Mouse (Mus musculus): ENCODE data around the gene Gm42742. TPM values are rescaled to one million over a fixed set of nuclear protein-coding genes. Genes with fewer than 3 reads are reported as not detected.
A peak's percentile ranks its signal among the peaks of the same experiment; 100 is the strongest.

Gene Gm42742
- polyA plus RNA-seq, 1 experiment: 103 TPM

- Histone ChIP-seq H3K36me3 (ENCODE audit: control insufficient read depth, insufficient read depth, low read length) (peaks cover 7% of the 10 kb centered on the region; the same call in 1 of the 2 replicates), H3K4me1 (replicated peaks; ENCODE audit: control insufficient read depth, insufficient read depth, low read length) (peaks cover 74% of the 10 kb centered on the region), H3K4me3 (ENCODE audit: control insufficient read depth, insufficient read depth, low read length) (peak overlapping the region; percentile 31), H3K27me3 (ENCODE audit: control insufficient read depth, insufficient read depth, low read length) (no peaks in the 10 kb centered on the region), H3K27ac (ENCODE audit: control insufficient read depth, insufficient read depth, low read length) (peak overlapping the region; percentile 51)
- WGBS: 64% methylated on average over 5 of the region's 5 CpGs
- TF ChIP-seq CTCF (IDR thresholded peaks at IDR 0.05; ENCODE audit: borderline replicate concordance, control insufficient read depth, extremely low read depth, insufficient read depth, low read length, poor library complexity): no peak
- TF ChIP-seq POLR2A (IDR thresholded peaks at IDR 0.05; ENCODE audit: control insufficient read depth, extremely low read depth, insufficient read depth, low read length, poor library complexity): no peak
- no peak for DNase-seq
Observed at GRCm38 (mm10) chr7:127020491-127020890, 406 bp downstream of the Gm42742 start.

GRCm38 (mm10) chr7:127020031-127020430 is 866 bp downstream of the Gm42742 start:
- Histone ChIP-seq H3K4me3 (ENCODE audit: control insufficient read depth, insufficient read depth, low read length) (no peak overlapping the region), H3K27ac (ENCODE audit: control insufficient read depth, insufficient read depth, low read length) (no peak overlapping the region), H3K27me3 (ENCODE audit: control insufficient read depth, insufficient read depth, low read length) (no peaks in the 10 kb centered on the region), H3K36me3 (ENCODE audit: control insufficient read depth, insufficient read depth, low read length) (peaks cover 7% of the 10 kb centered on the region; the same call in 1 of the 2 replicates), H3K4me1 (replicated peaks; ENCODE audit: control insufficient read depth, insufficient read depth, low read length) (peaks cover 78% of the 10 kb centered on the region)
- WGBS: 80% methylated on average over 3 of the region's 3 CpGs
- no peak for DNase-seq
- TF ChIP-seq POLR2A (IDR thresholded peaks at IDR 0.05; ENCODE audit: control insufficient read depth, extremely low read depth, insufficient read depth, low read length, poor library complexity) (no peak), CTCF (IDR thresholded peaks at IDR 0.05; ENCODE audit: borderline replicate concordance, control insufficient read depth, extremely low read depth, insufficient read depth, low read length, poor library complexity) (no peak)

- H3K4me1 ChIP-seq (replicated peaks; ENCODE audit: control insufficient read depth, insufficient read depth, low read length): peaks cover 80% of the 10 kb centered on the region
- DNase-seq: no peak
- peaks cover 7% of the 10 kb centered on the region; the same call in 1 of the 2 replicates for H3K36me3 ChIP-seq (ENCODE audit: control insufficient read depth, insufficient read depth, low read length)
- 89% methylated on average over 14 of the region's 14 CpGs for WGBS
- no peak overlapping the region for H3K27ac ChIP-seq (ENCODE audit: control insufficient read depth, insufficient read depth, low read length)
- H3K27me3 ChIP-seq (ENCODE audit: control insufficient read depth, insufficient read depth, low read length): no peaks in the 10 kb centered on the region
- no peak overlapping the region for H3K4me3 ChIP-seq (ENCODE audit: control insufficient read depth, insufficient read depth, low read length)
- TF ChIP-seq CTCF (IDR thresholded peaks at IDR 0.05; ENCODE audit: borderline replicate concordance, control insufficient read depth, extremely low read depth, insufficient read depth, low read length, poor library complexity): no peak
- TF ChIP-seq POLR2A (IDR thresholded peaks at IDR 0.05; ENCODE audit: control insufficient read depth, extremely low read depth, insufficient read depth, low read length, poor library complexity): no peak
Observed at GRCm38 (mm10) chr7:127019306-127019960, 1.5 kb downstream of the Gm42742 start.

- TF ChIP-seq POLR2A (IDR thresholded peaks at IDR 0.05; ENCODE audit: control insufficient read depth, extremely low read depth, insufficient read depth, low read length, poor library complexity) (no peak), CTCF (IDR thresholded peaks at IDR 0.05; ENCODE audit: borderline replicate concordance, control insufficient read depth, extremely low read depth, insufficient read depth, low read length, poor library complexity) (no peak)
- Histone ChIP-seq H3K27me3 (ENCODE audit: control insufficient read depth, insufficient read depth, low read length) (no peaks in the 10 kb centered on the region), H3K4me1 (replicated peaks; ENCODE audit: control insufficient read depth, insufficient read depth, low read length) (peaks cover 79% of the 10 kb centered on the region), H3K4me3 (ENCODE audit: control insufficient read depth, insufficient read depth, low read length) (no peak overlapping the region), H3K27ac (ENCODE audit: control insufficient read depth, insufficient read depth, low read length) (peak overlapping the region; percentile 73; the same call in 1 of the 2 replicates), H3K36me3 (ENCODE audit: control insufficient read depth, insufficient read depth, low read length) (peaks cover 7% of the 10 kb centered on the region; the same call in 1 of the 2 replicates)
- 93% methylated on average over 15 of the region's 15 CpGs for WGBS
- DNase-seq: no peak
Observed at GRCm38 (mm10) chr7:127018416-127019305, 2.2 kb downstream of the Gm42742 start.

- WGBS: 88% methylated on average over 6 of the region's 6 CpGs
- H3K27me3 ChIP-seq (ENCODE audit: control insufficient read depth, insufficient read depth, low read length): no peaks in the 10 kb centered on the region
- H3K4me3 ChIP-seq (ENCODE audit: control insufficient read depth, insufficient read depth, low read length): no peak overlapping the region
- no peak for DNase-seq
- H3K36me3 ChIP-seq (ENCODE audit: control insufficient read depth, insufficient read depth, low read length): peaks cover 6% of the 10 kb centered on the region; the same call in 1 of the 2 replicates
- H3K27ac ChIP-seq (ENCODE audit: control insufficient read depth, insufficient read depth, low read length): peak overlapping the region; percentile 73
- H3K4me1 ChIP-seq (replicated peaks; ENCODE audit: control insufficient read depth, insufficient read depth, low read length): peaks cover 77% of the 10 kb centered on the region
- TF ChIP-seq POLR2A (IDR thresholded peaks at IDR 0.05; ENCODE audit: control insufficient read depth, extremely low read depth, insufficient read depth, low read length, poor library complexity) (no peak), CTCF (IDR thresholded peaks at IDR 0.05; ENCODE audit: borderline replicate concordance, control insufficient read depth, extremely low read depth, insufficient read depth, low read length, poor library complexity) (no peak)
Observed at GRCm38 (mm10) chr7:127017950-127018345, 2.9 kb downstream of the Gm42742 start.

All from thymus, adult 2 months (tissue).